Mouse (Mus musculus) heart, adult 11 months (tissue): Measurements from ENCODE around the gene Khsrp.
A peak's percentile ranks its signal among the peaks of the same experiment; 100 is the strongest.

Experiments used
- DNase-seq: peaks from one replicate; pipeline ENCODE4 v3.0.0; 2022

Khsrp gene

GRCm38 (mm10) chr17:56985656-56986055, 45.7 kb downstream of the Khsrp start:
- peak; percentile 60 for DNase-seq

DNA sequence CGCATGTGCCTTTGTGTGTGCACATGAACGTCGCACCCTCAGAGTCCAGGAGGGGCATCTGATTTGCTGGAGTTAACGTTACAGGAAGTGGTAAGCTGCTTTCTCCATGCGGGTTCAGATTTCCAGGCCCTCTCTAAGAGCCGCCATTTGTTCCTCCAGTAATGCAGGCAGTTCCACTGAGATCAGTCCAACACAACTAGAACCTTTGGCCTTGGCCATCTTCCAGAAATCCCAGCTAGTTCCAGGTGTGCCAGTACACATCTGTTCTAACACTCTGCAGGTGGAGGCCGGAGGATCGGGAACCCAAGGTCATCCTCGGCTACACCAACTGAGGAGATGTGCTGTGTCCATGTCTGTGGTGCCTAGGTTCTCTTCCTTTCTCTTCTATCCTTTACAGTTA, 46.4 kb downstream of the Khsrp start:
- DNase-seq: peak; percentile 82

GRCm38 (mm10) chr17:56982013-56982412, 49.3 kb downstream of the Khsrp start, which contains the start of gene Acer1:
Gene Acer1, minus strand, starts transcription at chr17:56982126.
- DNase-seq: peak; percentile 86

- DNase-seq: peak; percentile 81
Measured at GRCm38 (mm10) chr17:56981049-56981448, 50.3 kb downstream of the Khsrp start.

GRCm38 (mm10) chr17:56979524-56979923, 51.8 kb downstream of the Khsrp start:
- DNase-seq: peak; percentile 67

GRCm38 (mm10) chr17:56976531-56977390, 54.6 kb downstream of the Khsrp start:
- peak; percentile 66 for DNase-seq

GRCm38 (mm10) chr17:56975391-56975790, 55.9 kb downstream of the Khsrp start:
- peak; percentile 80 for DNase-seq

DNA sequence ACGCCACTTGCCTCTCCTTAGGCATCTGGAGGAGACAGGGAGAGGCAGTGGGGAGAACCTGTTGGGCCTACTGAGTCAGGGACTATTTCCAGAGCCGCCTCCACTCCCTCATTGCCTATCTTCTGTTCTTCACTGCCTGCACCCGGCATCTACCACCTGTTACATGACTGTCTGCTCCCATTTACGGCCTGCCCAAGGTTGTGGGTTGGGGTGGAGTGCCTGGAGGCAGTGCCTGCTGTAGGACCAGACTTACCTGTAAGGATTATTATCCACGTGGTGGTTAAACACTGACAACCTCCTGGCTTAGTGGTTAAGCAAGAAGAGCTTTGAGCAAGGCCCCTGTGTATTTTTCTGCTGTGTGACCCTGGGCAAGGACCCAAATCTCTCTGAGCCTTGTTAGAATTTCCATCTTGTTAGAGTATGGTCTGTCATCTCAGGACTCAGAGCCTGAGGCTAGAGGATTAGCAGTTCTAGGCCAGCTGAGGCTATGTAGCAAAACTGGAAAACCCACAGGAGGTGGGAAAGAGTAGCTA, 56.5 kb downstream of the Khsrp start:
- DNase-seq: no peak

DNA sequence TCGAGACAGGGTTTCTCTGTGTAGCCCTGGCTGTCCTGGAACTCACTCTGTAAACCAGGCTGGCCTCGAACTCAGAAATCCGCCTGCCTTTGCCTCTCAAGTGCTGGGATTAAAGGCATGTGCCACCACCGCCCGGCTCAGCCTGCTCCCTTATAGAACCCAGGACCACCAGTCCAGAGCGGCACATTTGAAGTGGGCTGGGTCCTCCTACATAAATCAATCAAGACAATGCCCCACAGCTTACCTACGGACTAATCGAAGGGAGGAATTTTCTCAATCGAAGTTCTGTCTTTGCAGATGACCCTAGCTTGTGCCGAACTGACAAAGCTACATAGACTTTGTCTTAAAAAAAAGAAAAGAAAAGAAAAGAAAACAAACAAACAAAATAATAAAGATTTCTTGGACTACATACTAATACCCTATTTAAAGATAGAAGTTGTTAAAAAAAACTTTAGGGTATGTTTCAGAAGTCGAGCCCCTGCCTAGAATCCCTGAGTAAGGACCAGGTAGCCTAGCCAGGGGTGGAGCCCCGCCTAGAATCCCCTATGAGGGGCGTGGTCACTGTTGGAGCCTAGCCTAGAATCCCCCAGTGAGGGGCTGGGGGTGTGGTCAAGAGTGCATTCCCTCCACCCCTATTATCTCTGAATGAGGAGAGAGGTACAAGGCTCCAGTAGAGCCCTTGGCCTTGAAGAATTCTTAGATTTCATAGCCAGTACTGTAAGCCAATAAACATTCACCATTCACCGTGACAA, 57.2 kb downstream of the Khsrp start:
- DNase-seq: peak; percentile 83
